Mouse (Mus musculus) C2C12 (cell line): ENCODE results near the gene Thbd. TPM values are rescaled to one million over a fixed set of nuclear protein-coding genes. Genes with fewer than 3 reads are reported as not detected.

Experiments
- H3K27me3 ChIP-seq: one replicate; pipeline ENCODE4 v1.6.1; 2011; ENCODE audit not compliant: control insufficient read depth, insufficient read depth, insufficient read length
- H3K36me3 ChIP-seq: one replicate; pipeline ENCODE4 v1.6.1; 2011; ENCODE audit not compliant: control insufficient read depth, insufficient read depth
- H3K4me3 ChIP-seq: one replicate; pipeline ENCODE4 v1.5.1; 2011; ENCODE audit warnings: mild to moderate bottlenecking, control low read depth; ENCODE audit not compliant: poor library complexity, insufficient read depth, severe bottlenecking
- H3K79me2 ChIP-seq: one replicate; pipeline ENCODE4 v1.6.1; 2011; ENCODE audit not compliant: control insufficient read depth, insufficient read depth
- H3K79me3 ChIP-seq: one replicate; pipeline ENCODE4 v1.6.1; 2011; ENCODE audit warnings: low read depth, control low read depth
- H3ac ChIP-seq: one replicate; pipeline ENCODE3; 2011; ENCODE audit warnings: low read depth; ENCODE audit not compliant: control insufficient read depth, insufficient read length
- CEBPB ChIP-seq: IDR thresholded peaks from one replicate; pipeline ENCODE4 v1.6.1; 2011; ENCODE audit warnings: low read depth, mild to moderate bottlenecking, control low read depth, moderate library complexity
- CTCF ChIP-seq: IDR thresholded peaks from one replicate; pipeline ENCODE4 v1.5.1; 2011; ENCODE audit not compliant: control insufficient read depth, insufficient read depth, insufficient read length
- FOSL1 ChIP-seq: IDR thresholded peaks from one replicate; pipeline ENCODE4 v1.8.0; 2011; ENCODE audit warnings: mild to moderate bottlenecking, low read length; ENCODE audit not compliant: poor library complexity, insufficient read depth, severe bottlenecking
- MAX ChIP-seq: IDR thresholded peaks from one replicate; pipeline ENCODE4 v1.6.1; 2011; ENCODE audit warnings: mild to moderate bottlenecking, control low read depth
- MYOD1 ChIP-seq: IDR thresholded peaks from one replicate; pipeline ENCODE4 v1.6.1; 2011; ENCODE audit warnings: low read depth; ENCODE audit not compliant: control insufficient read depth, insufficient read length
- MYOG ChIP-seq: IDR thresholded peaks from one replicate; pipeline ENCODE4 v1.6.1; 2011; ENCODE audit not compliant: control insufficient read depth, insufficient read length; ENCODE audit errors: extremely low read depth
- USF1 ChIP-seq: IDR thresholded peaks from one replicate; pipeline ENCODE4 v1.6.1; 2011; ENCODE audit warnings: low read depth, mild to moderate bottlenecking, control low read depth, moderate library complexity
- polyA plus RNA-seq: library from polyadenylated mRNA; unstranded; fragments of >200 nt; fragmentation: generic; extraction: Trizol; gene quantifications from one replicate; pipeline ENCODE4 v1.2.1, GENCODE M21; 2012; ENCODE audit warnings: missing spikeins

Thbd gene
- polyA plus RNA-seq, 1 experiment, result 4.2 TPM

DNA sequence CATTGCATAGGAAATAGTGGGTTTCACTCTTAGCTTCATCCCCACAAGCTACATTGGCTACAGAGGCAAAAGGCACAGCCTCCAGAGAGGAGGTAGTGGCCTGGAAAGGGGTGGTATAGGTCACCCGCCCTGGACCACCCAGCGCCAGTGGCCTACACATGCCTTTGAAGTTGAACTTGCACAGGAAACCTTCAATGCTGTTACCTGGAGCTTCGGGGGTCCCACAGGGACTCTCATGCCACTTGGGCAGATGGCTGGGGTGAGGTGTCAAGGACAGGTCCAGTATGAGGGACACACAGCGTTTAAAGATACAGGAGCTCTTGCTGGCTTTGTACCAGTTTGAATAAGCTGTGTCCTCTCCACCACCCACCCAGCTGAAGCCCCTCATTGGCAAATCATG, 34.7 kb upstream of the Thbd start:
- H3ac ChIP-seq, result no peak overlapping the region
- no peak overlapping the region for H3K4me3 ChIP-seq
- H3K79me3 ChIP-seq, result no peaks in the 10 kb centered on the region
- TF ChIP-seq CEBPB (no peak), FOSL1 (no peak), CTCF (no peak), MAX (no peak), USF1 (no peak), MYOD1 (no peak), MYOG (no peak)
- no peaks in the 10 kb centered on the region for H3K36me3 ChIP-seq
- H3K27me3 ChIP-seq, result no peaks in the 10 kb centered on the region
- no peaks in the 10 kb centered on the region for H3K79me2 ChIP-seq

GRCm38 (mm10) chr2:148442172-148442571, 34.2 kb upstream of the Thbd start:
- Histone ChIP-seq H3K36me3 (no peaks in the 10 kb centered on the region), H3K79me3 (no peaks in the 10 kb centered on the region), H3K79me2 (no peaks in the 10 kb centered on the region), H3ac (no peak overlapping the region), H3K27me3 (no peaks in the 10 kb centered on the region), H3K4me3 (no peak overlapping the region)
- TF ChIP-seq FOSL1 (no peak), MYOG (no peak), MYOD1 (no peak), USF1 (no peak), CEBPB (no peak), CTCF (no peak), MAX (no peak)

GRCm38 (mm10) chr2:148441421-148441820, 33.4 kb upstream of the Thbd start:
- no peak for TF ChIP-seq FOSL1
- TF ChIP-seq CEBPB, result no peak
- no peak for TF ChIP-seq MYOG
- no peak for TF ChIP-seq USF1
- TF ChIP-seq MYOD1, result no peak
- TF ChIP-seq MAX, result no peak
- TF ChIP-seq CTCF, result no peak
- H3K4me3 ChIP-seq, result no peak overlapping the region
- no peak overlapping the region for H3ac ChIP-seq
- H3K27me3 ChIP-seq, result no peaks in the 10 kb centered on the region
- H3K79me3 ChIP-seq, result no peaks in the 10 kb centered on the region
- no peaks in the 10 kb centered on the region for H3K36me3 ChIP-seq
- no peaks in the 10 kb centered on the region for H3K79me2 ChIP-seq

DNA sequence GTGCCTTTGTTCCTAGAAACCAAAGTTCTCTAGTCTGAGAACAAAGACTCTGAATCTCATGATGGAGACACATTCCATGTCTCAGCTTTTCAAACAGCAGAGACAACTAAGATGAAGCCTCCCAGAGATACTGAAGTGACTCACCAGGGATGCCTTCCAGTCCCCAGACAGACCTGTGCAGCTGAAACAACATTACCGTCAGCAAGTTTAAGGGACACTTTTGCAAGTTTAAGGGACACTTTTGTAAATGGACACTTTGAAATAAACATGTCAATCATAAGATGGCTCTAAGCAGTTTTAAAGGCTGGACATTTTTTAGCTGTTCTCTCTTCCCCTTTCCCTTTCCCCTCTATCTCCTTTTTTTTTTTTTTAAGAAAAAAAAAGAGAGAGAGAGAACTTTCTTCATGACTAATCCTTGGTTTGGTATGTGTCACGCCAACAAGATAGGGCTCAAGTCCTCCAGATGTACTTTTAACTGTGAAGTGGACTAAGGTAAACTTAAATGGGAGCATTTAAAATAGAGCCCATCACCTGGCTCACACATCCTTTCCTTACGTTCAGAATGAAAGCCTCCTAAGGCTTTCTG, 31.8 kb upstream of the Thbd start:
- Histone ChIP-seq H3K79me3 (no peaks in the 10 kb centered on the region), H3K27me3 (no peaks in the 10 kb centered on the region), H3ac (no peak overlapping the region), H3K36me3 (no peaks in the 10 kb centered on the region), H3K4me3 (no peak overlapping the region), H3K79me2 (no peaks in the 10 kb centered on the region)
- TF ChIP-seq USF1, result no peak
- TF ChIP-seq MYOD1, result peak; percentile 95

- Histone ChIP-seq H3K36me3 (no peaks in the 10 kb centered on the region), H3K27me3 (no peaks in the 10 kb centered on the region), H3K4me3 (no peak overlapping the region), H3K79me2 (no peaks in the 10 kb centered on the region), H3K79me3 (no peaks in the 10 kb centered on the region), H3ac (no peak overlapping the region)
- TF ChIP-seq CEBPB, result no peak
- no peak for TF ChIP-seq MAX
- TF ChIP-seq CTCF, result no peak
- no peak for TF ChIP-seq USF1
- no peak for TF ChIP-seq FOSL1
- TF ChIP-seq MYOG, result no peak
- no peak for TF ChIP-seq MYOD1
Measured at GRCm38 (mm10) chr2:148436285-148436684, 28.3 kb upstream of the Thbd start.

- no peaks in the 10 kb centered on the region for H3K79me3 ChIP-seq
- H3K4me3 ChIP-seq, result no peak overlapping the region
- H3K27me3 ChIP-seq, result no peaks in the 10 kb centered on the region
- no peaks in the 10 kb centered on the region for H3K36me3 ChIP-seq
- H3ac ChIP-seq, result no peak overlapping the region
- TF ChIP-seq CEBPB (no peak), CTCF (no peak), USF1 (no peak), FOSL1 (no peak), MAX (no peak), MYOD1 (no peak), MYOG (no peak)
- H3K79me2 ChIP-seq, result no peaks in the 10 kb centered on the region
Measured at GRCm38 (mm10) chr2:148432346-148432745, 24.4 kb upstream of the Thbd start.
